Mouse (Mus musculus) forebrain, embryonic 13.5 days (tissue): Measurements from ENCODE around the gene Pla2g4c. TPM values are rescaled to one million over a fixed set of nuclear protein-coding genes. Genes with fewer than 3 reads are reported as not detected.
A peak's percentile ranks its signal among the peaks of the same experiment; 100 is the strongest.
"Not testable (repeated sequence)": the region's sequence is repeated elsewhere in the genome, so short reads cannot be mapped to it uniquely, and the experiment has no call there.

Source experiments
- ATAC-seq: fragments of 200-750 bp; cut with Nextera tagmentation; 2 replicates; pipeline ENCODE4 v1.8.0; 2017
- H3K27ac ChIP-seq: fragments of 300-500 bp; sonication (generic); 2 replicates; pipeline ENCODE4 v1.5.1; 2015; ENCODE audit warnings: inconsistent platforms, mild to moderate bottlenecking, moderate library complexity
- H3K27me3 ChIP-seq: fragments of 300-500 bp; sonication (generic); 2 replicates; pipeline ENCODE4 v1.6.1; 2015; ENCODE audit warnings: mild to moderate bottlenecking, inconsistent platforms
- H3K36me3 ChIP-seq: fragments of 300-500 bp; sonication (generic); 2 replicates; pipeline ENCODE4 v1.6.1; 2015; ENCODE audit warnings: mild to moderate bottlenecking, inconsistent platforms; ENCODE audit not compliant: poor library complexity, severe bottlenecking
- H3K4me1 ChIP-seq: fragments of 300-500 bp; sonication (generic); 2 replicates; pipeline ENCODE4 v1.6.1; 2015; ENCODE audit warnings: inconsistent platforms
- H3K4me2 ChIP-seq: fragments of 300-500 bp; sonication (generic); 2 replicates; pipeline ENCODE4 v1.6.1; 2015; ENCODE audit warnings: inconsistent platforms, mild to moderate bottlenecking, moderate library complexity
- H3K4me3 ChIP-seq: fragments of 300-500 bp; sonication (generic); 2 replicates; pipeline ENCODE4 v1.5.1; 2015; ENCODE audit warnings: mild to moderate bottlenecking, inconsistent platforms
- H3K9ac ChIP-seq: fragments of 300-500 bp; sonication (generic); 2 replicates; pipeline ENCODE4 v1.6.1; 2015; ENCODE audit warnings: mild to moderate bottlenecking, inconsistent platforms
- H3K9me3 ChIP-seq: fragments of 300-500 bp; sonication (generic); replicated peaks from 2 replicates; pipeline ENCODE4 v1.6.1; 2016; ENCODE audit warnings: inconsistent platforms
- WGBS: fragments of 180-500 bp; shearing (Covaris S2); methylation state at CpG from one replicate; pipeline ENCODE4 v1.1.7; 2015; 5-methylcytosine and 5-hydroxymethylcytosine counted together
- polyA plus RNA-seq: library from polyadenylated mRNA; unstranded; fragments of >200 nt; fragmentation: Nextera tagmentation; extraction: Ambion mirVana; gene quantifications from 2 replicates; pipeline ENCODE4 v1.2.1, GENCODE M21; 2015

The Pla2g4c gene
- 1.1 and 1.5 TPM in 2 replicates for polyA plus RNA-seq

DNA sequence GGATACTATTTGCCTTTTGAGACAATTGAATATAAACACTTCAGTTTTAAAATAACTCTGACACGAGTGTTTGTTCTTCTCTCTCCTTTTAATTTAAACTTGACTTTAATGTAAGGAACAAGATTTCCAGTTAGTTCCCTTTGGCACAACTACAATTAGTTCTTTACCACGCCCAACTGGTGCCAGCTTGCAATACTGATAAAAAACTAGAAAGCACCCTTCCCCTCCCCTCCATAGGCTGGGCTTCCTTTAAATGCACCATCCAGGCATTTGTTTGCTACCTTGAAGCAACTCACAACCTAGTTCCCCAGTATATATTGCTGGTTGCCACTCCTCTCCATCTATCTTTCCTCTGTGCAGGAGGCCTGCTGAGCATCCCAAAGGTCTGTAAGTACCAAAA, at the start of gene Pla2g4c:
Gene Pla2g4c (plus strand): TSS at position 340 of the 400 bp plus-strand sequence.
- H3K9me3 ChIP-seq, result no peaks in the 10 kb centered on the region
- 86% methylated on average over 2 of the region's 2 CpGs for WGBS
- H3K27me3 ChIP-seq, result no peaks in the 10 kb centered on the region
- no peak within 1 kb of the TSS for H3K27ac ChIP-seq
- no peak within 1 kb of the TSS for H3K9ac ChIP-seq
- H3K4me2 ChIP-seq, result no peak within 1 kb of the TSS
- H3K4me3 ChIP-seq, result no peak within 1 kb of the TSS
- H3K4me1 ChIP-seq, result no peaks in the 10 kb centered on the region
- peaks cover under 1% of the 10 kb centered on the region; the same call in 1 of the 2 replicates for H3K36me3 ChIP-seq
- no peak for ATAC-seq

DNA sequence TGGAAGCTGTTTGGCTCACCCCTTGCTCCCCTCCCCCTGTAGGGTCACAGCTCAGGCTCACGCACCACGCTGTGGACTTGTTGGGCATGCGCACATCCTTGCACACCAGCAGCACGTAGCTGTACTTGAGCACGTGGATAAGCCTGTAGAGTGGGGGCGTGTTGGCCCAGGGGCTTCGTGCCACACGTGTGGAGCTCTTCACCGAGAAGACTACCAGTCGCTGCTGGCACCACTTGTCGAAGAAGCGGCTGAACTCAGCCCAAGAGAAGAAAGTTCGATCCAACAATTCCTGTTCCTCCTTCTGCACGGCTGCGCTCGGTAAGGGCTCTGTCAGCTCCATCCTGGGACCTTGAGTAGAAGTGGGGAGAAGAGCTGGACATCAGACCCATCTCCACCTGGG, 47.4 kb upstream of the Pla2g4c start, which contains the start of gene Lig1:
Gene Lig1 (plus strand): TSS at position 203 of the 400 bp plus-strand sequence.
- peaks cover 56% of the 10 kb centered on the region for H3K36me3 ChIP-seq
- peak within 1 kb of the TSS; percentile 64 for H3K4me3 ChIP-seq
- H3K9ac ChIP-seq, result peak within 1 kb of the TSS; percentile 80
- 98% methylated on average over 16 of the region's 16 CpGs for whole genome bisulfite sequencing
- H3K27ac ChIP-seq, result peak within 1 kb of the TSS; percentile 84; the same call in 1 of the 2 replicates
- H3K4me1 ChIP-seq, result peaks cover 14% of the 10 kb centered on the region
- H3K9me3 ChIP-seq, result no peaks in the 10 kb centered on the region
- no peak for ATAC-seq
- H3K4me2 ChIP-seq, result peak within 1 kb of the TSS; percentile 75
- no peaks in the 10 kb centered on the region for H3K27me3 ChIP-seq

DNA sequence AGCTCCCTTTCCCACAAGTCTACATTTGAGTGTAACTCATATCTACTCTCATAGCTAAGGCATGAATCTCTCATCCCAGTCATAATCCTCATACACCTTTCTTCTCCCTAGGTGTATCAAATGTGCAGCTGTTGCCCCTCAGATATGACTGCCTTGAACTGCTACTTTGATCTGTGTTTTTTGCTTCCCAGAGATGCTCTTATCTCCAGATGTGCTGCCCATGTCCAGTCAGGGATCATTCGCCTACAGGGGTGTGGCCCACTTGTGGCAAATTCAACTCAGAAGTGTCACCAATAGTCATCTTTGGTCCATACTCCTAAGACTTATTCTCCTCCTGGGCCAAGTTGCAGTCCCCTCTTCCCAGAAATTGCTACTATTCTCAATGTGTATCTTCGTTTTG, 46.6 kb upstream of the Pla2g4c start:
- H3K9me3 ChIP-seq, result no peaks in the 10 kb centered on the region
- peak overlapping the region; percentile 80 for H3K9ac ChIP-seq
- no peaks in the 10 kb centered on the region for H3K27me3 ChIP-seq
- peak overlapping the region; percentile 64 for H3K4me3 ChIP-seq
- peak overlapping the region; percentile 75 for H3K4me2 ChIP-seq
- WGBS, result 40% methylated on average over 2 of the region's 2 CpGs
- peaks cover 14% of the 10 kb centered on the region for H3K4me1 ChIP-seq
- no peak for ATAC-seq
- peaks cover 63% of the 10 kb centered on the region for H3K36me3 ChIP-seq
- peak overlapping the region; percentile 84; the same call in 1 of the 2 replicates for H3K27ac ChIP-seq

DNA sequence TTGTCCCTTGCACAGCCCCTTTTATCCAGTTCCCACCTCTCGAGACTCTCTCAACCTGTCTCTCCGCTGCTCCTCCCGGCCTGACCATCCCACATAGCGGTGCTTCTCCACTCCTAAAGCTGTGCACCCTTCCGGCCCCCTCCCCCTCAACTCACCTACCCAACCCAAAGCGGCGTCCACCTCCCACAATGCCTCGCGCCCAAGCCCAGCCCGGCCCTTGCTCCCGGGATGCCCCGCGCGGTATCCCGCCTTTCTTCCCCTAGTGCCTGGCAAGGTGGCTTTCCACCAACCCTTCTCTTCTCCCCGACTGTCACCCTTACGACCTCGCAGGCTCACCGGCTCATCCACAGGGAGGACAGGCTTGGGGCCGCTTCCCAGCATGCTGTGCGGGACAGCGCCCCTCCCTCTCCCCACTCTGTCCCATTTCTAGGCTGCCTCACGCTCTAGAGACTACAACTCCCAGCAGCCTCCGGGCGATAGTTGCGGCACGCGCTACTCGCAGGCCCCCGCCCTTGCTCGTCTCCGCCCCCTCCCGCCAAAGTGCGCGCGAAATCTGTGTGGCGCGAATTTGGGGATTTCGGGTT, 46.1 kb upstream of the Pla2g4c start, which contains the start of gene Zswim9:
Gene Zswim9 (minus strand): TSS at position 414 of the 584 bp plus-strand sequence.
- H3K27me3 ChIP-seq, result no peaks in the 10 kb centered on the region
- H3K4me1 ChIP-seq, result peaks cover 14% of the 10 kb centered on the region
- H3K36me3 ChIP-seq, result peaks cover 65% of the 10 kb centered on the region
- H3K4me2 ChIP-seq, result peak within 1 kb of the TSS; percentile 75
- H3K4me3 ChIP-seq, result peak within 1 kb of the TSS; percentile 64
- H3K9me3 ChIP-seq, result no peaks in the 10 kb centered on the region
- peak; percentile 98 for ATAC-seq
- H3K9ac ChIP-seq, result peak within 1 kb of the TSS; percentile 80
- WGBS, result under 1% methylated on average over 39 of the region's 39 CpGs
- H3K27ac ChIP-seq, result peak within 1 kb of the TSS; percentile 84

DNA sequence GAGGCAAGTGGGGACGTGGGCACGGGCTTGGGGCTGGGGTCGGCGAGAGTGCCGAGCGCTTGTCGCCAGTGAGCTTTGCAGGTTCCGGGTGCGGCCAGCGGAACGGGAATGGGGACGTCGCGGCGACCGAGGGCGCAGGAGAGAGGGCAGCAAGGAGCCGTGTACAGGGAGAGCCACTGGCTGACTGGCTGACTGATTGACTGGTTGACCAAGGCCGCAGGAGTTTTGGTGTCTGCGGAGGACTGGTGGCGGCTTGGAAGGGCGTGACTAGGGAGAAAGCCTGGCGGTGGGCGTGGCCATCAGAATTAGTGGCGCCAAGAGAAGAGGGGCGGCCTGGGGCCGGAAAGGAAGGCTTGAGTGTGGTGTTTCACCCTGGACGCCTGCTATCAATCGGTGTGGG, 45.5 kb upstream of the Pla2g4c start:
- not testable (repeated sequence) for H3K27me3 ChIP-seq, H3K27ac ChIP-seq, H3K9me3 ChIP-seq, ATAC-seq
- H3K4me1 ChIP-seq, result peaks cover 14% of the 10 kb centered on the region
- H3K9ac ChIP-seq, result peak overlapping the region; percentile 80; the same call in 1 of the 2 replicates
- 3% methylated on average over 15 of the region's 29 CpGs for WGBS
- H3K36me3 ChIP-seq, result peaks cover 62% of the 10 kb centered on the region
- peak overlapping the region; percentile 75 for H3K4me2 ChIP-seq
- peak overlapping the region; percentile 64 for H3K4me3 ChIP-seq

DNA sequence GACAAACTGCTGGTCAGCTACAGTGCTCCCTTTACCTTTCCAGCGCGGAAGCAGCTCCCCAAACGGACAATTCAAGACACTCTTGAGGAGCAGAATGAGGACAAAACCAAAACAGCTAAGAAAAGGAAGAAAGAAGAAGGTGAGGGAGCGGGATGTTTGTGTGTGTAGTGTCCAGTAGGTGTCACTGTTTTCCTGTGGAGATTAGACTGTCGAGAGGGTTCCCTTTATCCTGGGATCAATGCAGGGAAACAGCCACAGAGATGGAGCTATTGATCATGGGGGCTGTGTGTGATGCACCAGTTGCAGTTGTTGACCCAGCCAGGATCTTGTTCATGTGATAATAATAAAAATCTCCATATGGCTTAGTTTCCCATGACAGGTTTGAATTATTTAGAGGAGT, 35.8 kb upstream of the Pla2g4c start:
- peak; percentile 57; the same call in 1 of the 2 replicates for ATAC-seq
- Histone ChIP-seq H3K27me3 (no peaks in the 10 kb centered on the region), H3K9me3 (no peaks in the 10 kb centered on the region), H3K4me1 (no peaks in the 10 kb centered on the region), H3K4me2 (no peak overlapping the region), H3K27ac (no peak overlapping the region), H3K4me3 (no peak overlapping the region), H3K36me3 (peaks cover 84% of the 10 kb centered on the region), H3K9ac (no peak overlapping the region)
- 48% methylated on average over 5 of the region's 5 CpGs for WGBS

DNA sequence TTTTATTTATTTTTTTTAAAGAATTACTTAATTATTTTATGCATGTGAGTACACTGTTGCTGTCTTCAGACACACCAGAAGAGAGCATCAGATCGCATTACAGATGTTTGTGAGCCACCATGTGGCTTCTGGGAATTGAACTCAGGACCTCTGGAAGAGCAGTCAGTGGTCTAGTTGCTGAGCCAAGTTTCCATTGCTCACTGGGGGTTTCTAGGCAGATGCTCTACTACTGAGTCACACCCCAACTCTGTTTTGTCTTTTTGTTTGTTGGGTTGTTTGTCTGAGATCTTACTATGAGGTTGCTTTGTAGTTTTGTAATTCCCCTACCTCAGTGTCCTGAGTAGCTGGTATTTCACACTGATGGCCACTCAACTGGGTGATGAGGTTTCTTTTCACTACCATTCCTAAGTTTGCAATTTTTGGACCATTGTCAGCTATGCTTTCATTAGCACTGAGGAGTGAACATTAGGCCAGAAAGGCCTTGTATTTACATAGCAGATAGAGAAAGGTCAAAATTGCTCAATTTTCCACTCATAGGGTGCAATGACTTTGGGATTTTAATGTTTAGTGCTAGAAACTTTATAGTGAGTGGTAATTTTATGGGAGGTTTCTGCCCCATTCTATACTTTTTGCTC, 34.3 kb upstream of the Pla2g4c start:
- H3K27ac ChIP-seq, result no peak overlapping the region
- no peaks in the 10 kb centered on the region for H3K4me1 ChIP-seq
- H3K9me3 ChIP-seq, result no peaks in the 10 kb centered on the region
- H3K4me2 ChIP-seq, result no peak overlapping the region
- ATAC-seq, result no peak
- no peaks in the 10 kb centered on the region for H3K27me3 ChIP-seq
- H3K9ac ChIP-seq, result no peak overlapping the region
- peaks cover 91% of the 10 kb centered on the region for H3K36me3 ChIP-seq
- 90% methylated on average over 1 of the region's 1 CpGs for WGBS
- no peak overlapping the region for H3K4me3 ChIP-seq

DNA sequence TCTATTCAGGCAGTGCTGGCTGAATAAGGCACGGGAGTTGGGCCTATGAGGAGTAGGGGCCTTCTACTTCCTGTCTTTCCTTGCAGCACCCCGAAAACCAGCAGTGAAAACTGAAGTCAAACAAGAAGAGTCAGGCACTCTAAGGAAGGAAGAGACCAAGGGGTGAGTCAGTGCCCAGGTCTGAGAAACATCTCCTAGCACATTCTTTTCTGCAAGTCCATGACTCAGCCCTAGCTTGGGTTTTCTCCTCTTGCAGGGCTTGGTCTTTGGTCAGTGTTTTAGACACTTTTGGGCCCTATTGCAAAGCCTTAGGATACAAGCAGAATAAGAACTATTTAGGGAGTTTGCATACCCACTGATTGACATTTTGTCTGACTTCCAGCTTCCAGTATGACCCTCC, 33.1 kb upstream of the Pla2g4c start:
- Histone ChIP-seq H3K4me3 (no peak overlapping the region), H3K4me1 (no peaks in the 10 kb centered on the region), H3K4me2 (no peak overlapping the region), H3K36me3 (peaks cover 91% of the 10 kb centered on the region), H3K9ac (no peak overlapping the region), H3K9me3 (no peaks in the 10 kb centered on the region), H3K27me3 (no peaks in the 10 kb centered on the region), H3K27ac (no peak overlapping the region)
- no peak for ATAC-seq
- 87% methylated on average over 2 of the region's 2 CpGs for WGBS

DNA sequence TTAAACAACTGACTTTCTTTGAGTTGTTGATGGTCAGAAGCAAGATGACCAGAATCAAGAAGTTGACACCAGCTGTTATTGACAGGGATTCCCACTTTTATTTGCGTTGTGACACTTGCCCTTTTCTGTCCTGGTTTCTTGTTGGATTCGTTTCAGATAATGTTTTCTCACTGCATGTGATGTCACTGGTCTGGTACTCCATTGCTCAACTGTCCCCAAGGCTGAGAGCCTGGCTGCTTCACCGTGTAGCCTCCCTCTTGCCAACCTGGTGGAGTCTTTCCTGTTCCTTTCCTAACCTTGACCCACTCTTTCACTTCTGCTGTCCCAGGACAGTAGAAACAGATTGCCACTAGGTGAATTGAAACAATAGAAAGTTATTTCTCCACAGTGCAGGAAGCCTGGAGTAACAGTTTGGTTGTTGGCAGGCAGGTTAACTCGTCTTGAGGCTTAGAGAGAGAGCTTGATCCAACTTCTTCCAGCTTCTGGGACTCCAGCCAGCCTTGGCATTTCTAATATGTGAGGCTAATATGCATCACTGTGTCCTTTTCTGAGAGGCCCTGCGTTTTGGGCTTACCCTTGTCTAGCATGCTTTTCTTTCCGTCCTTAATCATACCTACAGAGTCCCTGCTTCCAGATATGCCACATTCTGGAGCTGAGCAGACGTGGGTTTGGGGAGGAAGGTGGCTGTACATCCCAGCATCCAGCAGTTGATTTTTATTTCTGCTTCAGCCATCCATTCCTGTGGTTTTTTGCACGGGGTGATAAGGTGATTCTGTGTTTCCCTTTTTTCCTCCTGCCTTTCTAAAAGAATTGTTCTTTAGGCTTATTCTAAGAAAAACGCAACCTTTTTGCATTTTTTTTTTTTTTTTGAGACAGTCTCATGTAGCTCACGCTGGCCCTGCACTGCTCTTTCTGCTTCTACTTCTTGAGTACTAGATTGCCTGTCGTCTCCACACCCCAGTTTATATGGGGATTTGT, 30.3 kb upstream of the Pla2g4c start:
- Histone ChIP-seq H3K27me3 (no peaks in the 10 kb centered on the region), H3K4me2 (no peak overlapping the region), H3K4me3 (no peak overlapping the region), H3K9ac (no peak overlapping the region), H3K4me1 (no peaks in the 10 kb centered on the region), H3K36me3 (peaks cover 99% of the 10 kb centered on the region), H3K9me3 (no peaks in the 10 kb centered on the region), H3K27ac (no peak overlapping the region)
- ATAC-seq, result no peak
- 87% methylated on average over 11 of the region's 11 CpGs for WGBS

DNA sequence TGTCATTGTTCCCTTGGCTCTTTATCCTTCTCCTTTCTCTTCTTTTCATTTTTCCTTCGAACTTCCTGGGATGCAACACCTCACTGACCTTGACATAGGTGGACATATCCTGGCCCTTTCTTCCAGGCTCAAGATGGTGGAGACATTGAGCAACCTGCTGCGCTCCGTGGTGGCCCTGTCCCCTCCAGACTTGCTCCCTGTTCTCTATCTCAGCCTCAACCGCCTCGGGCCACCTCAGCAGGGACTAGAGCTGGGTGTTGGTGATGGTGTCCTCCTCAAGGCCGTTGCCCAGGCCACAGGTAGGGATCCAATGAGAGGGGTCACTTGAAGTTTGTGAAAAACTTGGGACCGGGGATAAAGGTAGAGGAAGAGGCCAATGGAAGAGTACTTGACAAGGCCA, 29.2 kb upstream of the Pla2g4c start:
- H3K9me3 ChIP-seq, result no peaks in the 10 kb centered on the region
- H3K4me1 ChIP-seq, result no peaks in the 10 kb centered on the region
- no peak overlapping the region for H3K9ac ChIP-seq
- H3K4me3 ChIP-seq, result no peak overlapping the region
- 94% methylated on average over 7 of the region's 7 CpGs for WGBS
- peaks cover 99% of the 10 kb centered on the region for H3K36me3 ChIP-seq
- H3K4me2 ChIP-seq, result no peak overlapping the region
- H3K27me3 ChIP-seq, result no peaks in the 10 kb centered on the region
- H3K27ac ChIP-seq, result no peak overlapping the region
- no peak for ATAC-seq

DNA sequence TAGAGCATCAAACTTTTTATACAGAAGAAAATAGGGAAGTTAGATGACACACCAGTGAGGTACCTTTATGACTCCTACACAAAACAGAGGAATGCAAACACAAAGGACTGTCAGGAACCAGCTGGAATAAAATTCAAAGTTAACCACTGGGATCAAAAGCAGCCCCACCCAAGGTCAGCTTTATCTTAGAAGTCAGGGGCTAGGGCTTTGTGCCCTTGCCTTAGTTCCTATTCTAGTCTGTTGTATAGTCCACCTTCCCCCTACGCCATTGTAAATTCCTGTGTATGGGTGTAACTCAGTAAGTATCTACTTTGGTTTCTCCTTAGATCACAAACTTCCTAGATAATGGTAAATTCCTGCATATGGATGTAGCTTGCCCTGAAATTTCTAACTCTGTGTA, 26.8 kb upstream of the Pla2g4c start:
- Histone ChIP-seq H3K4me1 (no peaks in the 10 kb centered on the region), H3K36me3 (peaks cover 99% of the 10 kb centered on the region), H3K27ac (no peak overlapping the region), H3K4me3 (no peak overlapping the region), H3K9ac (no peak overlapping the region), H3K27me3 (no peaks in the 10 kb centered on the region), H3K9me3 (no peaks in the 10 kb centered on the region), H3K4me2 (no peak overlapping the region)
- WGBS, result 97% methylated on average over 1 of the region's 1 CpGs
- no peak for ATAC-seq

DNA sequence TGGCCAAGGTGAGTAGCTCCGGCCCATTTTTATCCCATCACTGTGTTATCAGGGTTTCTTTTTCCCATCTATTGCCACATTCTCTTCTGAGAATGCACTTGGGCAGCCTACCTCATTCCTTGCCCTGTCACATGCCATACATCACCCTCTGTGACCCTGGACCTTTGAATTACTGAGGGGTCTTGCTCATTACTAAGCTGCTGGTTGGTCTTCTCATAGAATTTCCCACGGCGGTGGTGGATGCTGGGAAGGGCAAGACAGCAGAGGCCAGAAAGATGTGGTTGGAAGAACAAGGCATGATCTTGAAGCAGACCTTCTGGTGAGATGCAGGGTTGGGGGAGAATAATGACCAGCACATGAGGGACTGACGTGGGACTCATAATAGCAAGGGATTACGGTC, 25.6 kb upstream of the Pla2g4c start:
- H3K4me2 ChIP-seq, result no peak overlapping the region
- no peaks in the 10 kb centered on the region for H3K9me3 ChIP-seq
- no peak overlapping the region for H3K27ac ChIP-seq
- WGBS, result 95% methylated on average over 5 of the region's 5 CpGs
- H3K9ac ChIP-seq, result no peak overlapping the region
- peaks cover 99% of the 10 kb centered on the region for H3K36me3 ChIP-seq
- H3K4me1 ChIP-seq, result no peaks in the 10 kb centered on the region
- H3K4me3 ChIP-seq, result no peak overlapping the region
- no peaks in the 10 kb centered on the region for H3K27me3 ChIP-seq
- no peak for ATAC-seq
